Mouse (Mus musculus) limb, embryonic 13.5 days (tissue): ENCODE results near the gene Trim46. TPM values are rescaled to one million over a fixed set of nuclear protein-coding genes. Genes with fewer than 3 reads are reported as not detected.

Experiments
- ATAC-seq: fragments of 200-750 bp; cut with Nextera tagmentation; 2 replicates; pipeline ENCODE4 v1.8.0; 2017; ENCODE audit warnings: low read depth, moderate number of reproducible peaks, moderate TSS enrichment; ENCODE audit not compliant: low FRiP score
- H3K27ac ChIP-seq: fragments of 300-500 bp; sonication (generic); 2 replicates; pipeline ENCODE4 v1.5.1; 2015; ENCODE audit warnings: inconsistent platforms, mild to moderate bottlenecking, moderate library complexity
- H3K27me3 ChIP-seq: fragments of 300-500 bp; sonication (generic); 2 replicates; pipeline ENCODE4 v1.6.1; 2015; ENCODE audit warnings: mild to moderate bottlenecking, inconsistent platforms
- H3K36me3 ChIP-seq: fragments of 300-500 bp; sonication (generic); 2 replicates; pipeline ENCODE4 v1.6.1; 2015; ENCODE audit warnings: inconsistent platforms, mild to moderate bottlenecking, moderate library complexity
- H3K4me1 ChIP-seq: fragments of 300-500 bp; sonication (generic); 2 replicates; pipeline ENCODE4 v1.6.1; 2015; ENCODE audit warnings: inconsistent platforms
- H3K4me2 ChIP-seq: fragments of 300-500 bp; sonication (generic); replicated peaks from 2 replicates; pipeline ENCODE4 v1.6.1; 2015; ENCODE audit warnings: inconsistent platforms, mild to moderate bottlenecking, moderate library complexity
- H3K4me3 ChIP-seq: fragments of 300-500 bp; sonication (generic); 2 replicates; pipeline ENCODE4 v1.5.1; 2015; ENCODE audit warnings: moderate library complexity, mild to moderate bottlenecking, inconsistent platforms
- H3K9ac ChIP-seq: fragments of 300-500 bp; sonication (generic); 2 replicates; pipeline ENCODE4 v1.6.1; 2015; ENCODE audit warnings: mild to moderate bottlenecking, inconsistent platforms
- H3K9me3 ChIP-seq: fragments of 300-500 bp; sonication (generic); 2 replicates; pipeline ENCODE4 v1.6.1; 2016; ENCODE audit warnings: inconsistent platforms
- WGBS: fragments of 180-500 bp; shearing (Covaris S2); methylation state at CpG from one replicate; pipeline ENCODE4 v1.1.7; 2015; 5-methylcytosine and 5-hydroxymethylcytosine counted together
- polyA plus RNA-seq: library from polyadenylated mRNA; unstranded; fragments of >200 nt; fragmentation: Nextera tagmentation; extraction: Ambion mirVana; gene quantifications from 2 replicates; pipeline ENCODE4 v1.2.1, GENCODE M21; 2015

The Trim46 gene
- polyA plus RNA-seq, 1 experiment from 2014 or later = 6.8 TPM

DNA sequence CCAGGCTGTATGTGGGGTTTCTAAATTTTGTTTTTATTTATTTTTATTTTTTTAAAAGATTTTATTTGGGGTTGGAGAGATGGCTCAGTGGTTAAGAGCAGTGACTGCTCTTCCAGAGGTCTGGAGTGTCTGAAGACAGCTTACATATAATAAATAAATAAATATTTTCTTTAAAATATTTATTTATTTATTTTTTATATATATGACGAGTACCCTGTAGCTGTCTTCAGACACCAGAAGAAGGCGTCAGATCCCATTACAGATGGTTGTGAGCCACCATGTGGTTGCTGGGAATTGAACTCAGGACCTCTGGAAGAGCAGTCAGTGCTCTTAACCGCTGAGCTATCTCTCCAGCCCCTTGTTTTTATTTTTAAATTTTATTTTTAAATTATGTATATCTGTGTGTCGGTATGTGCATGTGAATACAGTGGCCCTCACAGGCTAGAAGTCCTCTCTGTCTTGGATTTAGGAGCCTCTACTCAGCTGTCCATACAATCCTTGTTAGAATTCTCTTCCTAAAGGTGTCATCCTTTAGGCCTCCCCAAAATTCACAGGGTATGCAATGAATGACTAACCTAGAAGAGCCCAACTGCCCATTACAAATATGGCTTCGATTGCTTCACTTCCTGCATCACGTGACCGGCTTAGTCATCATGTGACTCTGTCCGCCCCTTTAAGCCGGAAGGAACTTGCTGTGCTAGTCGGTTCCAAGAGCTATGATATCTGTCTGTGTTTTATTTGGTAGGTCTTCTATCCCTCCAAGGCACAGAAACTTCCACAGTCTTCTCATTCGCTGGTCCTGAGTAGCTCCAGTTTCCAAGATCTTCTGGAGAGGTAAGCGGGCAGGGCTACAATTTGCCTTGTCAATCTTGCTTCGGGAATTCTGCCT is 43.6 kb downstream of the Trim46 start, which contains the start of gene Gba:
Gene Gba, plus strand, starts transcription at position 676 of the 889 bp plus-strand sequence.
- Histone ChIP-seq H3K9ac (peak within 1 kb of the TSS; percentile 70), H3K9me3 (no peaks in the 10 kb centered on the region), H3K4me2 (peak within 1 kb of the TSS; percentile 75), H3K27ac (no peak within 1 kb of the TSS), H3K4me1 (peaks cover 6% of the 10 kb centered on the region), H3K36me3 (peaks cover 34% of the 10 kb centered on the region), H3K27me3 (no peaks in the 10 kb centered on the region), H3K4me3 (peak within 1 kb of the TSS; percentile 60)
- 27% methylated on average over 13 of the region's 13 CpGs for WGBS
- peak; percentile 91 for ATAC-seq

GRCm38 (mm10) chr3:89199839-89200238 is 46.3 kb downstream of the Trim46 start:
- H3K4me2 ChIP-seq = no peak overlapping the region
- H3K9me3 ChIP-seq = no peaks in the 10 kb centered on the region
- no peak for ATAC-seq
- peaks cover 16% of the 10 kb centered on the region for H3K4me1 ChIP-seq
- peaks cover 10% of the 10 kb centered on the region for H3K36me3 ChIP-seq
- whole genome bisulfite sequencing = 75% methylated on average over 3 of the region's 3 CpGs
- no peak overlapping the region for H3K9ac ChIP-seq
- no peaks in the 10 kb centered on the region for H3K27me3 ChIP-seq
- no peak overlapping the region for H3K27ac ChIP-seq
- H3K4me3 ChIP-seq = no peak overlapping the region

DNA sequence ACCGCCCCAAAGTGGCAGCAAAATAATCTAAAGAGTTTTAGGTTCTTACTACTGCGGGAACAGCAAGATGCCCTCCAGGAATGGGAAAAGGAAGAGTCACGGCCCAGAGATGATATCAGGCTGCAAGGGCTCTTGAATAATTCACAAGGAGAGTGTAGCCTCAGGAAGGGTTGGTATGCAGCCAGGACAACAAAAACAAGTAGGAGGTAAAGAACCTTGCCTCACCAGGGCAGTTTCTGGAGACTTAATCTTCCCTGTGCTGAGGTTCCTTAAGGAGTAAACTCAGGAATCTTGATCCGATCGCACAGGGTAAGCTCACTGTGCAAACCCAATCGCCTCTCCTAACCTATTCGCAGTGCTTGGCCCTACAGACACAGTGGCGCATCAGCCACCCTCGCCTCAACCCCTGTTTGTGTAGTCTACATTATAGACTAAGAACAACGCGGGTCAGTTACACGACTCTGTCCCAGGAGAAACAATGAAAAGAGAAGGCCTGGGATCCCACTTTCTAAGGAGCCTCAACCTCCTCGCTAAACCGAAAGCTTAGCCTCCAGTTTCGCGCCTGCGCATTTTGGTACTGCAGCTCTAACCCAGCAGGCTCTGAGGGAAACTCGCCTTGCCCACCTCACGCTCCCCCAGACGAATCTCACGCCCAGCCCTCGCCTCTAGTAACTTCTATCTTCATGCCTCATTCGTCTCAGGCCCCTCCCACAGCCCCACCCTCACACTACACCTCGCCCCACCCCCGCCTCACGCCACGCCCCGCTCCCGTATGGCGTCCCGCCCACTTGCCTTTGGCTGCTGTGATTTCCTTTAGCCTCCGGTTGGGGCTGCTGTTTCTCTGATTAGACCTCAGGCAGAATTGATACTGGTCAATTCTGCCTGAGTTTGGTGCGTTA is 49.9 kb downstream of the Trim46 start:
- H3K9me3 ChIP-seq = no peaks in the 10 kb centered on the region
- H3K27ac ChIP-seq = peak overlapping the region; percentile 85
- H3K27me3 ChIP-seq = no peaks in the 10 kb centered on the region
- 10% methylated on average over 33 of the region's 33 CpGs for WGBS
- ATAC-seq = peak; percentile 98
- H3K9ac ChIP-seq = peak overlapping the region; percentile 73
- H3K4me2 ChIP-seq = peak overlapping the region; percentile 67
- H3K4me1 ChIP-seq = peaks cover 10% of the 10 kb centered on the region
- peak overlapping the region; percentile 41 for H3K4me3 ChIP-seq
- no peaks in the 10 kb centered on the region for H3K36me3 ChIP-seq

DNA sequence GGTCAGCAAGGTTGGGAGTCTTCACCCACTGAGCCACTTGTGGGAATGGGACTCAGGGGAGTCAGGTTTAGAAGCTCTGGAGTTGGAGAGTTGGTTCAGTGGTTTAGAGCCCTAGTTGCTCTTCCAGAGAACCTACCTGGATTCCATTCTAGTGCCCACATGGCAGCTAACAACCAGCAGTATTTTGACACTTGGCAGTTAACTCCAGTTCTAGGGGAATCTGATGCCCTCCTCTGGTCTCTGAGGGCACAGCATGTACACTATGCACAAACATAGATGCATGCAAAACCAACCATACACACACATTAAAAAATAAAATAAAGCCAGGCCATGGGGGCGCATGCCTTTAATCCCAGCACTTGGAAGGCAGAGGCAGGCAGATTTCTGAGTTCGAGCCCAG is 52.3 kb downstream of the Trim46 start:
- Histone ChIP-seq H3K4me2 (no peak overlapping the region), H3K36me3 (0 out of 2 replicates have a peak, but pooled peaks cover 1% of the 10 kb centered on the region), H3K9ac (no peak overlapping the region), H3K27ac (no peak overlapping the region), H3K4me1 (peaks cover 10% of the 10 kb centered on the region), H3K4me3 (no peak overlapping the region), H3K9me3 (no peaks in the 10 kb centered on the region), H3K27me3 (no peaks in the 10 kb centered on the region)
- 81% methylated on average over 2 of the region's 2 CpGs for WGBS
- no peak for ATAC-seq

DNA sequence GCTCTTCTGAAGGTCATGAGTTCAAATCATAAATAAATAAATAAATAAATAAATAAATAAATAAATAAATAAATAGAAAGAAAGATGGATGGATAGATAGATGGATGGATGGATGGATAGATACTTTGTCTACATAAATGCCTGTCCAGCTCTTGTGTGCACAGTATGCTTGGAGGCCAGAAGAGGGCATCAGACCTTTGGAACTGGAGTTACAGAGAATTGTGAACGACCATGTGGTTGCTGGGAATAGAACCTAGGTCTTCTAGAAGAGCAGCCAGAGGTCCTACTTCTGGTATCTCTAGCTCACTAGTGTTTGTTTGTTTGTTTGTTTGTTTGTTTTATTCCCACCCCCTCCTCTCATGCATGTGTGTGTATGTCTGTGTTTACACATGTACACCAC is 52.8 kb downstream of the Trim46 start:
- no peak for ATAC-seq
- Histone ChIP-seq H3K4me1 (peaks cover 10% of the 10 kb centered on the region), H3K27ac (no peak overlapping the region), H3K36me3 (peaks cover 6% of the 10 kb centered on the region), H3K9me3 (no peaks in the 10 kb centered on the region), H3K9ac (no peak overlapping the region), H3K27me3 (no peaks in the 10 kb centered on the region), H3K4me2 (no peak overlapping the region), H3K4me3 (no peak overlapping the region)
- 73% methylated on average over 1 of the region's 1 CpGs for WGBS

GRCm38 (mm10) chr3:89190436-89190835 is 55.7 kb downstream of the Trim46 start:
- 81% methylated on average over 8 of the region's 8 CpGs for WGBS
- Histone ChIP-seq H3K36me3 (peaks cover 26% of the 10 kb centered on the region), H3K9ac (no peak overlapping the region), H3K4me3 (no peak overlapping the region), H3K4me1 (peaks cover 5% of the 10 kb centered on the region), H3K27ac (no peak overlapping the region), H3K4me2 (no peak overlapping the region), H3K9me3 (no peaks in the 10 kb centered on the region), H3K27me3 (no peaks in the 10 kb centered on the region)
- ATAC-seq = no peak

GRCm38 (mm10) chr3:89188478-89188875 is 57.6 kb downstream of the Trim46 start:
- Histone ChIP-seq H3K27me3 (no peaks in the 10 kb centered on the region), H3K4me3 (no peak overlapping the region), H3K4me1 (peaks cover 22% of the 10 kb centered on the region), H3K27ac (no peak overlapping the region), H3K9me3 (no peaks in the 10 kb centered on the region), H3K9ac (no peak overlapping the region), H3K36me3 (peaks cover 26% of the 10 kb centered on the region), H3K4me2 (no peak overlapping the region)
- ATAC-seq = no peak
- 70% methylated on average over 12 of the region's 12 CpGs for WGBS

DNA sequence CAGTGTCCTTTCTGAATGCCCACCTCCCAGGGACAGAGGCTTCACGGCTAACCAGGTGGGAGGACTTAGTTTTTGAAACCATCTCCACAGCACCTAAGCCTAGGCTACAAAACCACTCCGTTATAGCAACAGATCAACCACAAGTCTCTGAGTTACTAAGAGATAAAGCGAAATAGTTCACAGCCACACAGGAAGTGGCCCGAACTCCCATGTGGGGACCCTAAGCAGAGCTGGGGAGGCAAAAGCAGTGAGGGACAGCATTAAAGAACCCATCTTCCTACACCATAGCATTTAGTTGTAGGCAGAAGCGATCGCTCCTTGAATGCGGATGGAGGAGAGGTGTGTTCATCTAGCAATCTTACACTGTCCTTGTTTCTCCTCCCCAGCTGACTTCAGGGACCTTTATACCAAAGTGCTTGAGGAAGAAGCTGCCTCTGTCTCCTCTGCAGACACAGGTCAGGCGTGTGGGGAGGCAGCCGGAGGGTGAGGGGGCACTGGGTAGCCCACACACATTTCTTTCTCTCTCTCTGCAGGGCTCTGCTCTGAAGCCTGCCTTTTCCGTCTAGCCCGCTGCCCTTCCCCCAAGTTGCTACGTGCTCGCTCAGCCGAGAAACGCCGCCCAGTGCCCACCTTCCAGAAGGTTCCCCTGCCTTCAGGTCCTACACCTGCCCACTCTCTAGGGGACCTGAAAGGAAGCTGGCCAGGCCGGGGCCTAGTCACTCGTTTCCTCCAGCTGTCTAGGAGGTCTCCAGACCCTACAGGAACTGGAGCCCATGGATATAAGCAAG is 58.2 kb downstream of the Trim46 start:
- H3K9ac ChIP-seq = no peak overlapping the region
- H3K4me3 ChIP-seq = no peak overlapping the region
- H3K27me3 ChIP-seq = no peaks in the 10 kb centered on the region
- H3K36me3 ChIP-seq = peaks cover 26% of the 10 kb centered on the region
- H3K27ac ChIP-seq = no peak overlapping the region
- 87% methylated on average over 18 of the region's 18 CpGs for WGBS
- no peak overlapping the region for H3K4me2 ChIP-seq
- H3K4me1 ChIP-seq = peaks cover 22% of the 10 kb centered on the region
- H3K9me3 ChIP-seq = no peaks in the 10 kb centered on the region
- ATAC-seq = no peak

DNA sequence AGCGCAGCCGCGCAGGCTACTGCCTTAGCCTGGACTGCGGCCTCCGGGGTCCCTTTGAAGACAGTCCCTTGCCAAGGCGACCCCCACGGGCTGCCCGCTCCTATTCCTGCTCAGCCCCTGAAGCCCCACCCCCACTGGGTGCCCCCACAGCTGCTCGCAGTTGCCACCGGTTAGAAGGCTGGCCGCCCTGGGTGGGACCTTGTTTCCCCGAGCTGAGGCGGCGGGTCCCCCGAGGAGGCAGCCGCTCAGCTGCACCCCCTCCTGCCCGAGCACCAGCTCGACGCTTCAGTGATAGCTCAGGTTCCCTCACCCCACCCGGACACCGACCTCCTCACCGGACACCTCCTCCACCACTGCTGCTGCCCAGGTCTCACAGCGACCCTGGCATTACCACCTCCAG is 58.9 kb downstream of the Trim46 start:
- H3K9ac ChIP-seq = peak overlapping the region; percentile 31; the same call in 1 of the 2 replicates
- no peak overlapping the region for H3K27ac ChIP-seq
- peaks cover 25% of the 10 kb centered on the region for H3K4me1 ChIP-seq
- H3K27me3 ChIP-seq = no peaks in the 10 kb centered on the region
- WGBS = 60% methylated on average over 23 of the region's 23 CpGs
- H3K9me3 ChIP-seq = no peaks in the 10 kb centered on the region
- H3K4me3 ChIP-seq = no peak overlapping the region
- peaks cover 31% of the 10 kb centered on the region for H3K36me3 ChIP-seq
- H3K4me2 ChIP-seq = no peak overlapping the region
- no peak for ATAC-seq
